Mouse (Mus musculus) spleen, adult 2 months (tissue): Measurements from ENCODE around the gene Sept11. TPM values are rescaled to one million over a fixed set of nuclear protein-coding genes. Genes with fewer than 3 reads are reported as not detected.
A peak's percentile ranks its signal among the peaks of the same experiment; 100 is the strongest.

Experiments
- DNase-seq, 2 experiments: peaks; one replicate each; pipeline versions ENCODE4 v3.0.0 to v3.0.0-alpha.2; 2012 to 2021; ENCODE audit warnings: low spot score in 2 of 2, low read depth in 1 of 2
- H3K27ac ChIP-seq: fragments of 200-500 bp; 2 replicates; pipeline ENCODE4 v1.5.1; 2012; ENCODE audit warnings: low read length, inconsistent platforms; ENCODE audit not compliant: insufficient read depth
- H3K27me3 ChIP-seq: fragments of 200-500 bp; 2 replicates; pipeline ENCODE4 v1.6.1; 2012; ENCODE audit warnings: mild to moderate bottlenecking, moderate library complexity, low read length, inconsistent platforms; ENCODE audit not compliant: control insufficient read depth, insufficient read depth
- H3K36me3 ChIP-seq: fragments of 200-500 bp; 2 replicates; pipeline ENCODE4 v1.6.1; 2012; ENCODE audit warnings: mild to moderate bottlenecking, low read length, inconsistent platforms; ENCODE audit not compliant: control insufficient read depth, insufficient read depth
- H3K4me1 ChIP-seq: fragments of 200-500 bp; 2 replicates; pipeline ENCODE4 v1.6.1; 2011; ENCODE audit warnings: inconsistent platforms; ENCODE audit not compliant: control insufficient read depth, insufficient read depth, insufficient read length
- H3K4me3 ChIP-seq: fragments of 200-500 bp; 2 replicates; pipeline ENCODE4 v1.5.1; 2011; ENCODE audit warnings: mild to moderate bottlenecking, inconsistent platforms; ENCODE audit not compliant: insufficient read depth, insufficient read length; ENCODE audit errors: extremely low read depth
- CTCF ChIP-seq: fragments of 200-500 bp; IDR thresholded peaks from 2 replicates; pipeline ENCODE4 v1.5.1; 2011; ENCODE audit warnings: mild to moderate bottlenecking, inconsistent platforms; ENCODE audit not compliant: insufficient read depth, insufficient read length, insufficient replicate concordance; ENCODE audit errors: extremely low read depth
- POLR2A ChIP-seq: fragments of 200-500 bp; IDR thresholded peaks from 2 replicates; pipeline ENCODE4 v1.6.1; 2011; ENCODE audit warnings: low read depth, low read length, inconsistent platforms
- WGBS: fragments of 180-500 bp; shearing (Covaris S2); methylation state at CpG from one replicate; pipeline ENCODE4 v1.1.7; 2018; 5-methylcytosine and 5-hydroxymethylcytosine counted together
- polyA plus RNA-seq: library from polyadenylated mRNA; depleted of rRNA; stranded (reverse); fragments of >200 nt; gene quantifications from 2 replicates; pipeline ENCODE4 v1.2.3, GENCODE M21; 2012

The Sept11 gene
- polyA plus RNA-seq, 1 experiment, result 21.2 TPM

GRCm38 (mm10) chr5:93168654-93169053, 75.4 kb downstream of the Sept11 start:
- H3K4me1 ChIP-seq, result no peaks in the 10 kb centered on the region
- no peak for DNase-seq
- no peak overlapping the region for H3K4me3 ChIP-seq
- no peak overlapping the region for H3K27ac ChIP-seq
- peaks cover 36% of the 10 kb centered on the region for H3K36me3 ChIP-seq
- TF ChIP-seq CTCF (no peak), POLR2A (no peak)
- WGBS, result 96% methylated on average over 6 of the region's 6 CpGs
- no peaks in the 10 kb centered on the region for H3K27me3 ChIP-seq

GRCm38 (mm10) chr5:93171420-93171819, 78.2 kb downstream of the Sept11 start:
- H3K36me3 ChIP-seq, result peaks cover 28% of the 10 kb centered on the region
- WGBS, result 93% methylated on average over 15 of the region's 15 CpGs
- no peak for TF ChIP-seq POLR2A

GRCm38 (mm10) chr5:93172536-93172935, 79.3 kb downstream of the Sept11 start:
- no peaks in the 10 kb centered on the region for H3K4me1 ChIP-seq
- 93% methylated on average over 6 of the region's 6 CpGs for WGBS

More at GRCm38 (mm10) chr5:93171420-93171819, 78.2 kb downstream of the Sept11 start:
- H3K4me1 ChIP-seq, result no peaks in the 10 kb centered on the region
- no peak for DNase-seq
- no peaks in the 10 kb centered on the region for H3K27me3 ChIP-seq
- H3K27ac ChIP-seq, result no peak overlapping the region
- H3K4me3 ChIP-seq, result no peak overlapping the region

GRCm38 (mm10) chr5:93174675-93175074, 81.4 kb downstream of the Sept11 start:
- WGBS, result 86% methylated on average over 6 of the region's 6 CpGs
- H3K4me3 ChIP-seq, result no peak overlapping the region
- peaks cover 18% of the 10 kb centered on the region for H3K36me3 ChIP-seq
- DNase-seq, result no peak
- TF ChIP-seq POLR2A (no peak), CTCF (no peak)
- no peak overlapping the region for H3K27ac ChIP-seq
- H3K4me1 ChIP-seq, result no peaks in the 10 kb centered on the region
- H3K27me3 ChIP-seq, result no peaks in the 10 kb centered on the region

More at GRCm38 (mm10) chr5:93172536-93172935, 79.3 kb downstream of the Sept11 start:
- TF ChIP-seq CTCF (no peak), POLR2A (no peak)
- Histone ChIP-seq H3K27me3 (no peaks in the 10 kb centered on the region), H3K36me3 (peaks cover 22% of the 10 kb centered on the region), H3K4me3 (no peak overlapping the region), H3K27ac (no peak overlapping the region)
- DNase-seq, result no peak

GRCm38 (mm10) chr5:93178616-93179015, 85.4 kb downstream of the Sept11 start:
- TF ChIP-seq CTCF (no peak), POLR2A (no peak)
- no peak overlapping the region for H3K27ac ChIP-seq
- no peaks in the 10 kb centered on the region for H3K27me3 ChIP-seq
- 84% methylated on average over 6 of the region's 6 CpGs for WGBS
- no peak for DNase-seq
- no peak overlapping the region for H3K4me3 ChIP-seq
- peaks cover 8% of the 10 kb centered on the region for H3K36me3 ChIP-seq
- H3K4me1 ChIP-seq, result no peaks in the 10 kb centered on the region

GRCm38 (mm10) chr5:93180252-93180651, 87.0 kb downstream of the Sept11 start:
- no peak for DNase-seq
- TF ChIP-seq POLR2A (no peak), CTCF (peak; percentile 1; the same call in 1 of the 2 replicates)
- WGBS, result 49% methylated on average over 2 of the region's 2 CpGs

GRCm38 (mm10) chr5:93183311-93183710, 90.1 kb downstream of the Sept11 start:
- Histone ChIP-seq H3K4me3 (no peak overlapping the region), H3K36me3 (peaks cover 24% of the 10 kb centered on the region), H3K27me3 (no peaks in the 10 kb centered on the region), H3K4me1 (no peaks in the 10 kb centered on the region), H3K27ac (no peak overlapping the region)
- 91% methylated on average over 6 of the region's 6 CpGs for WGBS
- DNase-seq, result no peak
- TF ChIP-seq CTCF (no peak), POLR2A (no peak)

More at GRCm38 (mm10) chr5:93180252-93180651, 87.0 kb downstream of the Sept11 start:
- Histone ChIP-seq H3K4me3 (no peak overlapping the region), H3K27me3 (no peaks in the 10 kb centered on the region), H3K4me1 (no peaks in the 10 kb centered on the region), H3K36me3 (peaks cover 10% of the 10 kb centered on the region), H3K27ac (no peak overlapping the region)

- TF ChIP-seq POLR2A, result no peak
- TF ChIP-seq CTCF, result no peak
- Histone ChIP-seq H3K36me3 (peaks cover 29% of the 10 kb centered on the region), H3K4me1 (no peaks in the 10 kb centered on the region), H3K27ac (no peak overlapping the region), H3K4me3 (no peak overlapping the region), H3K27me3 (no peaks in the 10 kb centered on the region)
- WGBS, result 91% methylated on average over 6 of the region's 6 CpGs
- DNase-seq, result no peak
Measured at GRCm38 (mm10) chr5:93184548-93184947, 91.3 kb downstream of the Sept11 start.
